18 mouse cellular contexts compared by ENCODE assay signal in genomic region chr2:17539737-17540136, GRCm38 (mm10).
A peak's percentile ranks its signal among the peaks of the same experiment; 100 is the strongest.
DNase-seq lines count a peak whose midpoint lies in the region; ATAC-seq and TF ChIP-seq lines count a peak whose summit lies in the region.
"Had no signal": no experiment of that assay in that cellular context is flagged by ENCODE, and none has a peak within 500 bp of the region (broad histone marks: within the 10 kb centered on the region; RNA-seq: fewer than 3 reads in every experiment).

No protein-coding gene starts in this region.

- no peaks in the 10 kb centered on the region for H3K9me3 ChIP-seq in heart, embryonic 12.5 days (replicated peaks)
- no peaks in the 10 kb centered on the region for H3K9me3 ChIP-seq in embryonic facial prominence, embryonic 10.5 days
- no peaks in the 10 kb centered on the region for H3K9me3 ChIP-seq in lung, postnatal 0 days (ENCODE audit: low read length)
- H3K9me3 ChIP-seq in forebrain, embryonic 11.5 days (ENCODE audit: control insufficient read depth, low read length) = no peaks in the 10 kb centered on the region
- H3K9me3 ChIP-seq: forebrain, embryonic 13.5 days; stomach, embryonic 15.5 days had no signal

- no peaks in the 10 kb centered on the region for H3K36me3 ChIP-seq in heart, embryonic 12.5 days
- H3K36me3 ChIP-seq in embryonic facial prominence, embryonic 10.5 days (replicated peaks) = no peaks in the 10 kb centered on the region
- no peaks in the 10 kb centered on the region for H3K36me3 ChIP-seq in lung, postnatal 0 days (ENCODE audit: insufficient read depth, low read length)
- no peaks in the 10 kb centered on the region for H3K36me3 ChIP-seq in forebrain, embryonic 11.5 days (ENCODE audit: control insufficient read depth, insufficient read depth, low read length)
- H3K36me3 ChIP-seq: stomach, embryonic 15.5 days had no signal

- TF ChIP-seq CTCF in lung, postnatal 0 days (IDR thresholded peaks at IDR 0.05) = no peak

- no peak overlapping the region for H3K4me3 ChIP-seq in heart, embryonic 12.5 days
- H3K4me3 ChIP-seq in embryonic facial prominence, embryonic 10.5 days = no peak overlapping the region
- no peak overlapping the region for H3K4me3 ChIP-seq in lung, postnatal 0 days (ENCODE audit: low read depth, low read length)
- no peak overlapping the region for H3K4me3 ChIP-seq in forebrain, embryonic 11.5 days (ENCODE audit: low read depth, low read length)
- H3K4me3 ChIP-seq: forebrain, embryonic 13.5 days; stomach, embryonic 15.5 days had no signal

- TF ChIP-seq EP300 in lung, postnatal 0 days (IDR thresholded peaks at IDR 0.05) = no peak

- 39% methylated on average over 10 of the region's 10 CpGs for WGBS in heart, embryonic 12.5 days
- WGBS in embryonic facial prominence, embryonic 10.5 days = 63% methylated on average over 10 of the region's 10 CpGs
- WGBS in lung, postnatal 0 days = 49% methylated on average over 10 of the region's 10 CpGs
- WGBS in forebrain, embryonic 11.5 days = 84% methylated on average over 10 of the region's 10 CpGs

- no peak overlapping the region for H3K27ac ChIP-seq in heart, embryonic 12.5 days (ENCODE audit: poor library complexity, severe bottlenecking)
- H3K27ac ChIP-seq in embryonic facial prominence, embryonic 10.5 days (replicated peaks) = no peak overlapping the region
- H3K27ac ChIP-seq in lung, postnatal 0 days (ENCODE audit: low read length) = no peak overlapping the region
- no peak overlapping the region for H3K27ac ChIP-seq in forebrain, embryonic 11.5 days (ENCODE audit: low read depth, low read length)
- H3K27ac ChIP-seq: forebrain, embryonic 13.5 days; stomach, embryonic 15.5 days had no signal

- H3K4me2 ChIP-seq in heart, embryonic 12.5 days = peak overlapping the region; percentile 41
- H3K4me2 ChIP-seq in lung, postnatal 0 days (replicated peaks; ENCODE audit: low read depth, low read length) = no peak overlapping the region
- H3K4me2 ChIP-seq in forebrain, embryonic 11.5 days (ENCODE audit: low read depth, low read length, severe bottlenecking) = no peak overlapping the region
- H3K4me2 ChIP-seq: forebrain, embryonic 13.5 days; stomach, embryonic 15.5 days had no signal

- intact Hi-C loops in left cerebral cortex, postnatal 4 days (cut with DNase I) = no loop called here

- DNase-seq in heart, adult 8-10 months (ENCODE audit: low spot score) = no peak
- DNase-seq in left cerebral cortex, postnatal 4 days = peak; percentile 11
- no peak for DNase-seq in left cerebral cortex, adult 11 months (ENCODE audit: low spot score)
- peak; percentile 32 for DNase-seq in embryonic facial prominence, embryonic 10.5 days (ENCODE audit: low spot score)
- DNase-seq in lung, postnatal 0 days (ENCODE audit: low spot score) = peak; percentile 23
- DNase-seq in forebrain, embryonic 11.5 days (ENCODE audit: low spot score) = no peak
- DNase-seq: adrenal gland, postnatal 25 days; cerebellum, adult 18-20 months; embryo, embryonic 11 days; gastrocnemius, postnatal 14 days; kidney, adult 2 months; kidney, postnatal 14 days; liver, postnatal 0 days; thymus, adult 2 months had no signal

- ATAC-seq in heart, embryonic 12.5 days (ENCODE audit: insufficient number of reproducible peaks, low FRiP score) = no peak
- ATAC-seq in lung, postnatal 0 days = no peak
- no peak for ATAC-seq in forebrain, embryonic 11.5 days (replicated peaks; ENCODE audit: low FRiP score)
- ATAC-seq: activated CD4-positive, CD25-positive, alpha-beta regulatory T cell, adult 4 months; liver, postnatal 0 days had no signal

- no peak overlapping the region for H3K9ac ChIP-seq in heart, embryonic 12.5 days
- no peak overlapping the region for H3K9ac ChIP-seq in lung, postnatal 0 days (replicated peaks; ENCODE audit: low read depth)
- no peak overlapping the region for H3K9ac ChIP-seq in forebrain, embryonic 11.5 days (ENCODE audit: low read length)
- H3K9ac ChIP-seq: forebrain, embryonic 13.5 days; liver, postnatal 0 days; stomach, embryonic 15.5 days had no signal

- no peaks in the 10 kb centered on the region for H3K27me3 ChIP-seq in heart, embryonic 12.5 days (replicated peaks)
- H3K27me3 ChIP-seq in embryonic facial prominence, embryonic 10.5 days (replicated peaks; ENCODE audit: low read depth, poor library complexity, severe bottlenecking) = no peaks in the 10 kb centered on the region
- no peaks in the 10 kb centered on the region for H3K27me3 ChIP-seq in lung, postnatal 0 days (replicated peaks; ENCODE audit: insufficient read depth, low read length)
- no peaks in the 10 kb centered on the region for H3K27me3 ChIP-seq in forebrain, embryonic 11.5 days (ENCODE audit: control insufficient read depth, insufficient read depth, low read length)
- H3K27me3 ChIP-seq: forebrain, embryonic 13.5 days; stomach, embryonic 15.5 days had no signal

- H3K4me1 ChIP-seq in heart, embryonic 12.5 days (replicated peaks) = 0 out of 2 replicates have a peak, but pooled peaks cover 6% of the 10 kb centered on the region
- H3K4me1 ChIP-seq in embryonic facial prominence, embryonic 10.5 days = peaks cover 17% of the 10 kb centered on the region
- H3K4me1 ChIP-seq in lung, postnatal 0 days (ENCODE audit: insufficient read depth, low read depth, low read length) = no peaks in the 10 kb centered on the region
- H3K4me1 ChIP-seq in forebrain, embryonic 11.5 days (replicated peaks; ENCODE audit: control insufficient read depth, insufficient read depth, low read length) = no peaks in the 10 kb centered on the region; the same call in 1 of the 2 replicates
- H3K4me1 ChIP-seq: stomach, embryonic 15.5 days had no signal

Comparison
In these comparisons a context has a peak if more than half of its experiments do, and no peak if none do; other contexts are left out.
1. DNase-seq: peak in left cerebral cortex, postnatal 4 days (single experiment), embryonic facial prominence, embryonic 10.5 days (single experiment) and lung, postnatal 0 days (single experiment); none in heart, adult 8-10 months (single experiment), left cerebral cortex, adult 11 months (single experiment) and forebrain, embryonic 11.5 days (single experiment).